Mouse (Mus musculus) lung, adult 2 months (tissue): ENCODE data around the gene Pgm1. TPM values are rescaled to one million over a fixed set of nuclear protein-coding genes. Genes with fewer than 3 reads are reported as not detected.

Experiments
- DNase-seq: peaks from one replicate; pipeline ENCODE4 v3.0.0; 2022
- H3K4me1 ChIP-seq: fragments of 200-500 bp; 2 replicates; pipeline ENCODE4 v1.6.1; 2011; ENCODE audit warnings: low read length; ENCODE audit not compliant: control insufficient read depth, insufficient read depth
- H3K4me3 ChIP-seq: fragments of 200-500 bp; replicated peaks from 2 replicates; pipeline ENCODE3; 2011; ENCODE audit warnings: low read depth, mild to moderate bottlenecking, control low read depth, low read length; ENCODE audit errors: extremely low read depth
- CTCF ChIP-seq: fragments of 200-500 bp; IDR thresholded peaks from 2 replicates; pipeline ENCODE4 v1.5.1; 2011; ENCODE audit warnings: mild to moderate bottlenecking, low read length, control low read depth; ENCODE audit not compliant: insufficient read depth
- POLR2A ChIP-seq: fragments of 200-500 bp; IDR thresholded peaks from 2 replicates; pipeline ENCODE4 v1.6.1; 2011; ENCODE audit warnings: low read depth, mild to moderate bottlenecking, control low read depth, low read length, borderline replicate concordance; ENCODE audit errors: extremely low read depth
- WGBS: fragments of 180-500 bp; shearing (Covaris S2); methylation state at CpG from one replicate; pipeline ENCODE4 v1.1.7; 2018; 5-methylcytosine and 5-hydroxymethylcytosine counted together
- polyA plus RNA-seq: library from polyadenylated mRNA; depleted of rRNA; stranded (reverse); fragments of >200 nt; gene quantifications from 2 replicates; pipeline ENCODE4 v1.2.3, GENCODE M21; 2012

The Pgm1 gene
- polyA plus RNA-seq, 1 experiment: 45.2 TPM

DNA sequence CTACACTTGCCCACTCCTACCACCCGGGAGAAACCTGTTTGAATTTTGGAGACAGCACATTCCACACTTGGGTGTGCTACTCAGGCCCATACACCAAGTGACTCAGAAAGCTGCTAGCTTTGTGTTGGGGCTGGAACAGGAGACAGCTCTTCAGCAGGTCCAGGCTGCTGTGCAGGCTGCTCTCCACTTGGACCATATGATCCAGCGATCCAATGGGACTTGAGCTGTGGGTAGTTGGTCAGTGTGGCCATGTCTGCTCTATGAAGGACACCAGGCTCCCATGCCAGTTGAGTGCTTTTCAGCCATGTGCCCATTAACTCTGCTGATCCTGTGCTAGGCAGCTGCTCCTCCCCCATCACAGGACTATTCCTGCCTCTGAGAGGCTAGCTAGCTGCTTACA lies 24.7 kb downstream of the Pgm1 start:
- TF ChIP-seq CTCF (no peak), POLR2A (no peak)
- Histone ChIP-seq H3K4me3 (no peak overlapping the region), H3K4me1 (no peaks in the 10 kb centered on the region; the same call in 1 of the 2 replicates)
- DNase-seq: no peak
- WGBS: 77% methylated on average over 2 of the region's 2 CpGs

- TF ChIP-seq POLR2A (no peak), CTCF (no peak)
- WGBS: 82% methylated on average over 10 of the region's 10 CpGs
These were observed 26.2 kb downstream of the Pgm1 start for GRCm38 (mm10) chr4:99955396-99955795.

GRCm38 (mm10) chr4:99957186-99957585 lies 28.0 kb downstream of the Pgm1 start:
- TF ChIP-seq CTCF (no peak), POLR2A (no peak)
- no peak overlapping the region for H3K4me3 ChIP-seq
- H3K4me1 ChIP-seq: no peaks in the 10 kb centered on the region; the same call in 1 of the 2 replicates
- no peak for DNase-seq
- WGBS: 83% methylated on average over 4 of the region's 4 CpGs

More at GRCm38 (mm10) chr4:99955396-99955795, 26.2 kb downstream of the Pgm1 start:
- Histone ChIP-seq H3K4me3 (no peak overlapping the region), H3K4me1 (no peaks in the 10 kb centered on the region; the same call in 1 of the 2 replicates)
- DNase-seq: no peak

- no peak for TF ChIP-seq POLR2A
- no peak for TF ChIP-seq CTCF
- H3K4me1 ChIP-seq: no peaks in the 10 kb centered on the region; the same call in 1 of the 2 replicates
- DNase-seq: no peak
- no peak overlapping the region for H3K4me3 ChIP-seq
- WGBS: 73% methylated on average over 7 of the region's 7 CpGs
These were observed 29.0 kb downstream of the Pgm1 start for GRCm38 (mm10) chr4:99958084-99958815.

DNA sequence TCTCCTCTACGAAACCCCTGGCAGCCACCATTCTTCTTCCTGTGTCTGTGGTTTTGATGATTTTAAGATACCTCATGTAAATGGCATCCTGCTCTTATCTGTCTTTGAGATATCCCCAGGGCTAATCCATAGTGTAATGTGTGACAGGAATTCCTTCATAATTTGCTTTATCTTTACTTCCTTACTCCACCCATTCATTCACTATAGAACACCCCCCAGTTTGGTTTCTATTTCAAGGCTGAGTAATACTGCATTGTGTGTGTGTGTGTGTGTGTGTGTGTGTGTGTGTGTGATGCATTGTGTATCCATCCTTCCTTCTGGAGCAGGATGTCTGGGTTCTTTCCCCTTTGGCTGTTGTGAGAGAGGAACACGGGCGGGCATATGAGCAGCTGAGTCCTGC lies 30.1 kb downstream of the Pgm1 start:
- WGBS: 50% methylated on average over 3 of the region's 3 CpGs
- TF ChIP-seq POLR2A (no peak), CTCF (no peak)
- H3K4me1 ChIP-seq: no peaks in the 10 kb centered on the region; the same call in 1 of the 2 replicates
- DNase-seq: no peak
- H3K4me3 ChIP-seq: no peak overlapping the region

- TF ChIP-seq POLR2A: no peak
- no peak for TF ChIP-seq CTCF
- Histone ChIP-seq H3K4me3 (no peak overlapping the region), H3K4me1 (no peaks in the 10 kb centered on the region)
- 88% methylated on average over 6 of the region's 6 CpGs for WGBS
- no peak for DNase-seq
These were observed 37.3 kb downstream of the Pgm1 start for GRCm38 (mm10) chr4:99966555-99966954.

DNA sequence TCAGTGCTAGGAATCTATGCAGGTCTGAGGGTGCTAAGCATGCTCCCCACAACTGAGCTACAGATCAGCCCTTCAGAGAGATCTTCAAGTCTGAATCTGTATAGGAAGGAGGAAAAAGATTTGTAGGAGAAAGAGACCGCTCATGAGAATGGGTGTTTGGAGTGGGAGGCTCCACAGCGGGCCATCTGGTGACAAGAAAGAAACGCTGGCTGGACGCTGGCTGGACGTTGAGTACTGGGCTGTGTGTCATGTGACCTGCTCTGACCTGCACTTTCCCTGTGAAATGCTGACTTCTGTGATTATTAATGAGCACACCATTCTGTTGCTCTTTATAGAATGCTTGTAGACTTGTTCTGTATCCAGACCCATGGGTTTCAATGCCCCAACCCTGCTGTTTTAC lies 40.1 kb downstream of the Pgm1 start:
- H3K4me1 ChIP-seq: no peaks in the 10 kb centered on the region
- TF ChIP-seq POLR2A (no peak), CTCF (no peak)
- 50% methylated on average over 5 of the region's 5 CpGs for WGBS
- DNase-seq: no peak
- H3K4me3 ChIP-seq: no peak overlapping the region

- TF ChIP-seq POLR2A (no peak), CTCF (no peak)
- WGBS: 45% methylated on average over 4 of the region's 4 CpGs
- no peak for DNase-seq
- no peak overlapping the region for H3K4me3 ChIP-seq
- no peaks in the 10 kb centered on the region for H3K4me1 ChIP-seq
These were observed 40.9 kb downstream of the Pgm1 start for GRCm38 (mm10) chr4:99970097-99970496.

GRCm38 (mm10) chr4:99972886-99973285 lies 43.7 kb downstream of the Pgm1 start:
- 86% methylated on average over 6 of the region's 6 CpGs for WGBS
- Histone ChIP-seq H3K4me1 (no peaks in the 10 kb centered on the region), H3K4me3 (no peak overlapping the region)
- DNase-seq: no peak
- TF ChIP-seq POLR2A: no peak
- no peak for TF ChIP-seq CTCF

DNA sequence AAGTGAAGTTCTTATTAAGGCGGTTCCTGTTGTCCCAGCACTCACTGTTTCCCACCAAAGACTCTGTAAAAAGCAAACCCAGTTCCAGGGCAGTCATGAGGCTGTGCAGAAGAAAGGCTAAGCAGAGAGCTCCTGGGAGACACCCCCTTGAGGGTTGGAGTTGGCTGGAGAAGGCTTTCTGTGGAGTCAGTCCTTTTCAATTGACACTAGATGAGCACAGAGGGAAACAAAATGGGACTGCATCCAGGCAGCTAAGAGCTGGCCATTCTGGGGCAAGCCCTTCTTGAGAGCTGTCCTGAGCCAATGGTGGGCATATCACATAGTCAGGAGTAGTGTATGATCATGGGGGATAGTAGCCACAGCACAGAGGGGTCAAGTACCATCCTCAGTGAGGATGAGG lies 44.7 kb downstream of the Pgm1 start:
- H3K4me1 ChIP-seq: no peaks in the 10 kb centered on the region
- WGBS: 96% methylated on average over 1 of the region's 1 CpGs
- no peak overlapping the region for H3K4me3 ChIP-seq
- DNase-seq: no peak
- TF ChIP-seq POLR2A: no peak
- no peak for TF ChIP-seq CTCF
